Mouse (Mus musculus) testis, adult 10 weeks (tissue): ENCODE data around the gene Riiad1. TPM values are rescaled to one million over a fixed set of nuclear protein-coding genes. Genes with fewer than 3 reads are reported as not detected.

Experiments
- polyA plus RNA-seq: library from polyadenylated mRNA; stranded (reverse); fragments of 350-450 nt; fragmentation: Illumina TruSeq; extraction: RNeasy Lipid Tissue Mini Kit (QIAGEN cat#74804); gene quantifications from one replicate; pipeline ENCODE4 v1.2.3, GENCODE M21; 2014; ENCODE audit warnings: low read depth, low replicate concordance

Riiad1 gene
- 300 TPM for polyA plus RNA-seq

GRCm38 (mm10) chr3:94480291-94480884 is at the start of gene Riiad1:
Gene Riiad1, minus strand, starts transcription at chr3:94480341.

GRCm38 (mm10) chr3:94477981-94478422 is 2.1 kb downstream of the Riiad1 start, which contains the start of gene Celf3:
Gene Celf3, plus strand, starts transcription at chr3:94478295.

GRCm38 (mm10) chr3:94443597-94443964 is 36.6 kb downstream of the Riiad1 start, which contains the start of gene Oaz3:
Gene Oaz3, minus strand, starts transcription at chr3:94443915.

GRCm38 (mm10) chr3:94442951-94443596 is 37.1 kb downstream of the Riiad1 start, which contains the start of gene Mrpl9:
Gene Mrpl9, plus strand, starts transcription at chr3:94443318.

Other genes starting within 250 kb of the Riiad1 start
- not detected for gene Gm4778, start 216.3 kb downstream of the Riiad1 start, polyA plus RNA-seq
- 45.5 TPM for gene Them4, start 170.3 kb downstream of the Riiad1 start, polyA plus RNA-seq
- not detected for gene Them5, start 138.2 kb downstream of the Riiad1 start, polyA plus RNA-seq
- gene C2cd4d, start 117.9 kb downstream of the Riiad1 start, polyA plus RNA-seq = not detected
- gene Rorc, start 107.5 kb downstream of the Riiad1 start, polyA plus RNA-seq = 1.8 TPM
- not detected for gene Lingo4, start 81.8 kb downstream of the Riiad1 start, polyA plus RNA-seq
- gene Tdrkh, start 67.1 kb downstream of the Riiad1 start, polyA plus RNA-seq = 75.8 TPM
- gene Mrpl9, start 37.0 kb downstream of the Riiad1 start, polyA plus RNA-seq = 16.2 TPM
- gene Oaz3, start 36.4 kb downstream of the Riiad1 start, polyA plus RNA-seq = 1,974 TPM
- 5.2 TPM for gene Celf3, start 2.0 kb downstream of the Riiad1 start, polyA plus RNA-seq
- gene Snx27, start 102.4 kb upstream of the Riiad1 start, polyA plus RNA-seq = 76.0 TPM
- not detected for gene Gm10972, start 162.8 kb upstream of the Riiad1 start, polyA plus RNA-seq
- 7.3 TPM for gene Tuft1, start 178.5 kb upstream of the Riiad1 start, polyA plus RNA-seq
- not detected for gene Selenbp2, start 213.2 kb upstream of the Riiad1 start, polyA plus RNA-seq